Mouse (Mus musculus) mesoderm, embryonic 11.5 days (tissue): Measurements from ENCODE around the gene Fam172a.

Experiments used
- DNase-seq: peaks from one replicate; pipeline ENCODE4 v3.0.0-alpha.2; 2012; ENCODE audit warnings: low read depth, low spot score

The Fam172a gene

GRCm38 (mm10) chr13:77959493-77960272 lies 257.9 kb downstream of the Fam172a start:
- no peak for DNase-seq

- DNase-seq: no peak
These were observed 274.4 kb downstream of the Fam172a start for GRCm38 (mm10) chr13:77976248-77976647.

GRCm38 (mm10) chr13:77977121-77977520 lies 275.3 kb downstream of the Fam172a start:
- DNase-seq: no peak

GRCm38 (mm10) chr13:77982105-77982851 lies 280.4 kb downstream of the Fam172a start:
- DNase-seq: peak; percentile 16

GRCm38 (mm10) chr13:77982852-77983202 lies 281.0 kb downstream of the Fam172a start:
- no peak for DNase-seq

GRCm38 (mm10) chr13:77991189-77991886 lies 289.5 kb downstream of the Fam172a start:
- DNase-seq: peak; percentile 4

- no peak for DNase-seq
These were observed 302.8 kb downstream of the Fam172a start for GRCm38 (mm10) chr13:78004649-78005048.

- peak; percentile 47 for DNase-seq
These were observed 303.5 kb downstream of the Fam172a start for GRCm38 (mm10) chr13:78005344-78005743.

GRCm38 (mm10) chr13:78010176-78010575 lies 308.3 kb downstream of the Fam172a start:
- DNase-seq: no peak

GRCm38 (mm10) chr13:78024683-78025294 lies 323.0 kb downstream of the Fam172a start, which contains the start of gene Pou5f2:
TSS of gene Pou5f2 (plus strand) at chr13:78024902.
- no peak for DNase-seq

GRCm38 (mm10) chr13:78032821-78033220 lies 331.0 kb downstream of the Fam172a start:
- no peak for DNase-seq

- DNase-seq: no peak
These were observed 335.4 kb downstream of the Fam172a start for GRCm38 (mm10) chr13:78037203-78037602.

GRCm38 (mm10) chr13:78043203-78043602 lies 341.4 kb downstream of the Fam172a start:
- DNase-seq: no peak

GRCm38 (mm10) chr13:78045116-78045515 lies 343.3 kb downstream of the Fam172a start:
- DNase-seq: no peak

GRCm38 (mm10) chr13:78087751-78088150 lies 385.9 kb downstream of the Fam172a start:
- DNase-seq: no peak

- no peak for DNase-seq
These were observed 388.9 kb downstream of the Fam172a start for GRCm38 (mm10) chr13:78090701-78091100.

GRCm38 (mm10) chr13:78091949-78092348 lies 390.1 kb downstream of the Fam172a start:
- no peak for DNase-seq

- DNase-seq: no peak
These were observed 392.5 kb downstream of the Fam172a start for GRCm38 (mm10) chr13:78094352-78094751.

GRCm38 (mm10) chr13:78095071-78095973 lies 393.5 kb downstream of the Fam172a start:
- DNase-seq: no peak

GRCm38 (mm10) chr13:78098858-78099445 lies 397.1 kb downstream of the Fam172a start:
- no peak for DNase-seq
